Mouse (Mus musculus) olfactory bulb, adult 2 months (tissue): ENCODE measurements around the gene Hist1h2ah.
"Not testable (repeated sequence)": the region's sequence is repeated elsewhere in the genome, so short reads cannot be mapped to it uniquely, and the experiment has no call there.

ENCODE experiments used
- CTCF ChIP-seq: fragments of 200-500 bp; IDR thresholded peaks from 2 replicates; pipeline ENCODE4 v1.5.1; 2012; ENCODE audit warnings: low read depth, mild to moderate bottlenecking, low read length, moderate library complexity; ENCODE audit not compliant: insufficient read depth
- POLR2A ChIP-seq: fragments of 200-500 bp; IDR thresholded peaks from 2 replicates; pipeline ENCODE4 v1.6.1; 2012; ENCODE audit warnings: mild to moderate bottlenecking, low read depth, low read length, moderate library complexity; ENCODE audit not compliant: insufficient read depth

GRCm38 (mm10) chr13:22042568-22043502 is 7.5 kb upstream of the Hist1h2ah start, which contains the start of the genes Hist1h2ag and Hist1h2bj:
- TF ChIP-seq POLR2A = peak; percentile 66; the same call in 1 of the 2 replicates
- TF ChIP-seq CTCF = not testable (repeated sequence)
